ENCODE assay signal across 10 mouse cellular contexts in the genomic region with DNA sequence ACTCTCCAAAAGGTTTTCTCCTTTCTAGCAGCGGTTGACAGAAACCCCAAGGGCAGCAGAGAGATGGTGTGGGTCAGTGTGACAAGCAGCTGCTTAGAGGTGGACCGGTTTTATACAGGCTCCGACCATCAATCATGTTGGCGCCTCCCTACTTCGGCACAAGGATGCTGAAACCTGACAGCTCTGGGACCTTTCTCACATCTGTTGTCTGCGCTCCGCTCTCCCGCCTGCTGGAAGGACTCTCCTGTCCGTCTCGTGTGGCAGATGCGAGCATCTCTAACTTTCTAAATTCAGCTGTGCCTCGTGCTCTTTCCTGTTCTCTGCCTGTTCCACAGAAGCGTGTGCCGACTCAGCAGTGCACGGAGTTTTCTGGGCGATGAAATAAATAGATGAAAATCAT. TPM values are rescaled to one million over a fixed set of nuclear protein-coding genes. Genes with fewer than 3 reads are reported as not detected.
A peak's percentile ranks its signal among the peaks of the same experiment; 100 is the strongest.
DNase-seq lines count a peak whose midpoint lies in the region; ATAC-seq and TF ChIP-seq lines count a peak whose summit lies in the region.
"Had no signal": no experiment of that assay in that cellular context is flagged by ENCODE, and none has a peak within 500 bp of the region (broad histone marks: within the 10 kb centered on the region; RNA-seq: fewer than 3 reads in every experiment).

Mybpc1 (minus strand) TSS at position 210 of the 400 bp plus-strand sequence.

- no peak within 1 kb of the TSS for H3K9ac ChIP-seq in kidney, embryonic 15.5 days
- H3K9ac ChIP-seq in hindbrain, embryonic 11.5 days (ENCODE audit: low read depth, low read length) = no peak within 1 kb of the TSS

- 0 out of 2 replicates have a peak within 1 kb of the TSS, but pooled peaks have one; percentile 13 for H3K4me3 ChIP-seq in kidney, embryonic 15.5 days (replicated peaks)
- H3K4me3 ChIP-seq in hindbrain, embryonic 11.5 days (ENCODE audit: low read depth, low read length) = no peak within 1 kb of the TSS
- H3K4me3 ChIP-seq in myocyte = no peak within 1 kb of the TSS

- no peak within 1 kb of the TSS for H3ac ChIP-seq in myocyte (ENCODE audit: control insufficient read depth, insufficient read length)

- H3K36me3 ChIP-seq in kidney, embryonic 15.5 days = no peaks in the 10 kb centered on the region
- H3K36me3 ChIP-seq in hindbrain, embryonic 11.5 days (ENCODE audit: control insufficient read depth, insufficient read depth, low read length) = no peaks in the 10 kb centered on the region
- H3K36me3 ChIP-seq in myocyte (ENCODE audit: control insufficient read depth, insufficient read depth) = no peaks in the 10 kb centered on the region

- no peak for DNase-seq in kidney, adult 9 months
- peak; percentile 50 for DNase-seq in embryo, embryonic 11.5 days (ENCODE audit: low read depth, low spot score)
- DNase-seq in hindbrain, embryonic 11.5 days (ENCODE audit: low spot score) = peak; percentile 70
- DNase-seq in right cerebral cortex, adult 2 months (ENCODE audit: low spot score in 2 of 2) = no peak
- DNase-seq: cerebellum, postnatal 36 days had no signal

- peak within 1 kb of the TSS; percentile 41 for H3K4me2 ChIP-seq in kidney, embryonic 15.5 days
- no peak within 1 kb of the TSS; the same call in 1 of the 2 replicates for H3K4me2 ChIP-seq in hindbrain, embryonic 11.5 days (replicated peaks; ENCODE audit: low read depth, low read length)
- H3K4me2 ChIP-seq in myocyte (ENCODE audit: low read depth) = peak within 1 kb of the TSS; percentile 12

- TF ChIP-seq POLR2A in myocyte (IDR thresholded peaks at IDR 0.05; ENCODE audit: insufficient read length, low read depth) = no peak

- no peaks in the 10 kb centered on the region for H3K9me3 ChIP-seq in kidney, embryonic 15.5 days (replicated peaks)
- no peaks in the 10 kb centered on the region for H3K9me3 ChIP-seq in hindbrain, embryonic 11.5 days (ENCODE audit: control insufficient read depth, low read length)

- WGBS in kidney, embryonic 15.5 days = 11% methylated on average over 16 of the region's 16 CpGs
- 29% methylated on average over 16 of the region's 16 CpGs for WGBS in hindbrain, embryonic 11.5 days

- H3K27me3 ChIP-seq in kidney, embryonic 15.5 days = no peaks in the 10 kb centered on the region
- no peaks in the 10 kb centered on the region for H3K27me3 ChIP-seq in hindbrain, embryonic 11.5 days (ENCODE audit: control insufficient read depth, insufficient read depth, low read length)
- H3K27me3 ChIP-seq in myocyte (ENCODE audit: control insufficient read depth, insufficient read depth, insufficient read length) = no peaks in the 10 kb centered on the region

- H3K79me2 ChIP-seq in myocyte (ENCODE audit: control insufficient read depth, insufficient read depth) = no peaks in the 10 kb centered on the region

- ATAC-seq in kidney, embryonic 15.5 days (replicated peaks; ENCODE audit: low FRiP score) = peak; percentile 91
- ATAC-seq in hindbrain, embryonic 11.5 days (ENCODE audit: low FRiP score) = peak; percentile 89
- ATAC-seq in inflammation-experienced regulatory T-cells, adult 6 months = no peak
- no peak for ATAC-seq in erythroblast, adult 5-6 weeks (replicated peaks; ENCODE audit: low FRiP score, poor library complexity, severe bottlenecking)
- ATAC-seq: Patski had no signal

- 0 out of 2 replicates have a peak, but pooled peaks cover 12% of the 10 kb centered on the region for H3K4me1 ChIP-seq in kidney, embryonic 15.5 days
- 0 out of 2 replicates have a peak, but pooled peaks cover 2% of the 10 kb centered on the region for H3K4me1 ChIP-seq in hindbrain, embryonic 11.5 days (replicated peaks; ENCODE audit: control insufficient read depth, insufficient read depth, low read length)

- H3K27ac ChIP-seq in kidney, embryonic 15.5 days = no peak within 1 kb of the TSS
- H3K27ac ChIP-seq in hindbrain, embryonic 11.5 days (ENCODE audit: low read depth, low read length) = no peak within 1 kb of the TSS

TF ChIP-seq in myocyte, 11 proteins besides CTCF, POLR2A, EP300 and RAD21:
- TF ChIP-seq MYOD1 (IDR thresholded peaks at IDR 0.05; ENCODE audit: control insufficient read depth in 1 of 3, insufficient read length in 2 of 3, low read depth in 2 of 3) (peak in 2 of 3 experiments; percentile 52 to 70), REST (IDR thresholded peaks at IDR 0.05; ENCODE audit: insufficient read depth, insufficient read length) (no peak), MYOG (IDR thresholded peaks at IDR 0.05; ENCODE audit: control insufficient read depth in 1 of 3, insufficient read depth in 1 of 3, insufficient read length in 2 of 3, low read depth in 2 of 3) (peak in 1 of 3 experiments; percentile 28), TCF3 (IDR thresholded peaks at IDR 0.05; ENCODE audit: insufficient read length, low read depth) (no peak), E2F4 (IDR thresholded peaks at IDR 0.05; ENCODE audit: insufficient read depth) (no peak), MAX (IDR thresholded peaks at IDR 0.05; ENCODE audit: low read depth) (no peak), TCF12 (IDR thresholded peaks at IDR 0.05; ENCODE audit: insufficient read depth, poor library complexity, severe bottlenecking) (no peak), SRF (IDR thresholded peaks at IDR 0.05; ENCODE audit: control insufficient read depth, insufficient read length, low read depth) (no peak)

RNA-seq across cellular contexts. Expression of gene Mybpc1, which starts in this region (rescaled TPM):
- polyA plus RNA-seq in kidney, embryonic 15.5 days (2015; fragmentation: Nextera tagmentation; extraction: Ambion mirVana) = 8.4 and 17.8 TPM in 2 replicates
- 8.6 and 9.5 TPM in 2 replicates for polyA plus RNA-seq in hindbrain, embryonic 11.5 days (2014; fragmentation: Nextera tagmentation; extraction: Ambion mirVana)
- 21.9 TPM for polyA plus RNA-seq in myocyte (2012; fragmentation: generic; extraction: Trizol)
- polyA plus RNA-seq in inflammation-experienced regulatory T-cells, adult 6 months (2017; shearing (Covaris generic)) = not detected
- not detected in 2 replicates for total RNA-seq in erythroblast, adult 5-6 weeks (2015; ENCODE audit: low replicate concordance)
- total RNA-seq in erythroblast, adult 5-6 weeks (2017; ENCODE audit: low replicate concordance) = not detected in 2 replicates
- polyA plus RNA-seq: Patski had no signal

Comparison
In these comparisons a context has a peak if more than half of its experiments do, and no peak if none do; other contexts are left out.
1. ATAC-seq: peak in kidney, embryonic 15.5 days (single experiment) and hindbrain, embryonic 11.5 days (single experiment); none in inflammation-experienced regulatory T-cells, adult 6 months (single experiment) and erythroblast, adult 5-6 weeks (single experiment).
2. DNase-seq: peak in embryo, embryonic 11.5 days (single experiment) and hindbrain, embryonic 11.5 days (single experiment); none in kidney, adult 9 months (single experiment) and right cerebral cortex, adult 2 months (0 of 2).